Mouse (Mus musculus): ENCODE results near the gene Gabra5. TPM values are rescaled to one million over a fixed set of nuclear protein-coding genes. Genes with fewer than 3 reads are reported as not detected.

The Gabra5 gene
- polyA plus RNA-seq, 1 experiment: not detected

DNA sequence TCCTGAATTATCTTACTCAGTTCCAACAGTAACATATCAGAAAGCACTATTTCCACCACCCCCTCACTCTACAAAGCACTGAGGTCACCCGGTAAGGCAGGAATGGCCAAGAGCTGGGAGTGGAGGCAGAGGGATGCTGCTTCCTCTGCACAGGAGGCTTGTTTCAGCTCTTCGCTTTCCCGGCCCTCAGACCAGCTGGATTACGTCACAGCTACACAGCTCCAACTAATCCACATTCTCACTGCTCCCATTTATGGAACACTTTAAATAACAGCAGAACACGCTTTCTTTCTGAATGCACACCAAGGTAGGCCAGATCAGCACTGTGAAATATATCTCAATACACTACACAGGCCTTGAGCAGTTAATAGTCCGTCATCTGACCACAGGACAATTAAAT is 146.0 kb downstream of the Gabra5 start:
- Histone ChIP-seq H3K9me3 (ENCODE audit: control insufficient read depth, low read length) (peaks cover 7% of the 10 kb centered on the region), H3K36me3 (ENCODE audit: control insufficient read depth) (no peaks in the 10 kb centered on the region), H3K4me3 (replicated peaks) (no peak overlapping the region), H3K27me3 (ENCODE audit: control insufficient read depth) (no peaks in the 10 kb centered on the region), H3K4me1 (ENCODE audit: control insufficient read depth) (no peaks in the 10 kb centered on the region)
- no peak for TF ChIP-seq TAL1 (IDR thresholded peaks at IDR 0.05; ENCODE audit: low read length)
- TF ChIP-seq GATA1 (IDR thresholded peaks at IDR 0.05; ENCODE audit: low read length): no peak

DNA sequence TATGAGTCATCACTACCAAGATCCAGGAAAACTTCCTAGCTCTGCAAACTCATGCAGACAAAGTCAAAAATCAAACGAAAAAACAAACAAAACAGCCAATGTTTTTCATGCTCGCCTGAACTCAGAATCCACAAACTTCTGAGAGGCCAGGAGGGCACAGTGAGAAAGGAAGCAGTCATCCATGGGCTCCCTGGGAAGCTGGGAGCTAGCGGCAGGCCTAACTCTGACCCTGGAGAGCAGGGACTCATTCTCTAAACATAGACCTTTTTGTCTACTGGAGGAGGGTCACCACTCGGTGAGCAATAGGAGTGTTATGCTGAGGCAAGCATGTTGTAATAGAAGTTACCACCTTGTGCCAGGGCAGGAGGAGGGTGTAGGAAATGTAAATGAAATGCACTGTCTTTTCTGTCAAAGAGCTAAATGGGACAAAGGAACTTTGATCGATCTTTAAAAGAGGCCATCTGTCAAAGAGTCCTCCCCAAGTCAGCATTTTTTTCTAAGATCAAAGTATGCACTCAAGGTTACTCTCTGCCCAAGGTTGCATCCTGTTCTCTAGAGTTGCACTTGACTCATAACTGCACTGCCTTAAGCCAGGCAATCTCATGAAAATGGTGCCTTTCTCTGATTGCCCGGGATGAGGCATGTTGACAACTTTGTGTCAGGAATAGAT is 151.9 kb downstream of the Gabra5 start:
- Histone ChIP-seq H3K4me1 (ENCODE audit: control insufficient read depth) (no peaks in the 10 kb centered on the region), H3K27me3 (ENCODE audit: control insufficient read depth) (no peaks in the 10 kb centered on the region), H3K36me3 (ENCODE audit: control insufficient read depth) (no peaks in the 10 kb centered on the region), H3K4me3 (replicated peaks) (no peak overlapping the region), H3K9me3 (ENCODE audit: control insufficient read depth, low read length) (peaks cover 5% of the 10 kb centered on the region)
- TF ChIP-seq GATA1 (IDR thresholded peaks at IDR 0.05; ENCODE audit: low read length) (no peak), TAL1 (IDR thresholded peaks at IDR 0.05; ENCODE audit: low read length) (no peak)

Other genes starting within 250 kb of the Gabra5 start
- gene Gabrg3, start 122.9 kb downstream of the Gabra5 start, polyA plus RNA-seq (2012): under 0.01 TPM in 1 of 2 replicates, not detected in the other
- not detected in 2 replicates for gene Gabrb3, start 90.4 kb downstream of the Gabra5 start, polyA plus RNA-seq (2012)